Mouse (Mus musculus) stomach, embryonic 16.5 days (tissue): ENCODE measurements around the gene Memo1. TPM values are rescaled to one million over a fixed set of nuclear protein-coding genes. Genes with fewer than 3 reads are reported as not detected.
A peak's percentile ranks its signal among the peaks of the same experiment; 100 is the strongest.

Source experiments
- ATAC-seq: fragments of 200-750 bp; cut with Nextera tagmentation; 2 replicates; pipeline ENCODE4 v1.8.0; 2017; ENCODE audit warnings: moderate number of reproducible peaks, moderate TSS enrichment; ENCODE audit not compliant: insufficient read depth, low FRiP score
- H3K27ac ChIP-seq: fragments of 300-500 bp; sonication (generic); 2 replicates; pipeline ENCODE4 v1.5.1; 2014; ENCODE audit warnings: low read length
- H3K27me3 ChIP-seq: fragments of 300-500 bp; sonication (generic); 2 replicates; pipeline ENCODE4 v1.6.1; 2014; ENCODE audit warnings: low read length, control low read depth, mixed read lengths; ENCODE audit not compliant: control insufficient read depth, insufficient read depth
- H3K36me3 ChIP-seq: fragments of 300-500 bp; sonication (generic); 2 replicates; pipeline ENCODE4 v1.6.1; 2014; ENCODE audit warnings: low read length; ENCODE audit not compliant: control insufficient read depth, insufficient read depth
- H3K4me1 ChIP-seq: fragments of 300-500 bp; sonication (generic); 2 replicates; pipeline ENCODE4 v1.6.1; 2014; ENCODE audit warnings: low read length, control low read depth, mixed read lengths; ENCODE audit not compliant: control insufficient read depth, insufficient read depth
- H3K4me2 ChIP-seq: fragments of 300-500 bp; sonication (generic); 2 replicates; pipeline ENCODE4 v1.6.1; 2014; ENCODE audit warnings: low read depth, low read length, mixed read lengths
- H3K4me3 ChIP-seq: fragments of 300-500 bp; sonication (generic); replicated peaks from 2 replicates; pipeline ENCODE4 v1.5.1; 2014; ENCODE audit warnings: mild to moderate bottlenecking, low read length
- H3K9ac ChIP-seq: fragments of 300-500 bp; sonication (generic); 2 replicates; pipeline ENCODE4 v1.6.1; 2014; ENCODE audit warnings: low read length
- H3K9me3 ChIP-seq: fragments of 300-500 bp; sonication (generic); replicated peaks from 2 replicates; pipeline ENCODE4 v1.6.1; 2016; ENCODE audit warnings: low read length, control low read depth; ENCODE audit not compliant: control insufficient read depth
- WGBS: fragments of 180-500 bp; shearing (Covaris S2); extraction: QIAGEN DNeasy Blood & Tissue Kit; methylation state at CpG from one replicate; pipeline ENCODE4 v1.1.7; 2014; 5-methylcytosine and 5-hydroxymethylcytosine counted together
- polyA plus RNA-seq: library from polyadenylated mRNA; unstranded; fragments of >200 nt; fragmentation: Nextera tagmentation; extraction: Ambion mirVana; gene quantifications from 2 replicates; pipeline ENCODE4 v1.2.1, GENCODE M21; 2015

The Memo1 gene
- polyA plus RNA-seq, 1 experiment from 2014 or later, result 82.7 TPM

- ATAC-seq, result no peak
- H3K9me3 ChIP-seq, result no peaks in the 10 kb centered on the region
- no peaks in the 10 kb centered on the region for H3K27me3 ChIP-seq
- peaks cover 15% of the 10 kb centered on the region for H3K36me3 ChIP-seq
- 39% methylated on average over 11 of the region's 11 CpGs for WGBS
- peak overlapping the region; percentile 92 for H3K4me3 ChIP-seq
- peak overlapping the region; percentile 72 for H3K4me2 ChIP-seq
- H3K27ac ChIP-seq, result peak overlapping the region; percentile 99
- H3K4me1 ChIP-seq, result peaks cover 12% of the 10 kb centered on the region
- H3K9ac ChIP-seq, result peak overlapping the region; percentile 97
Observed at GRCm38 (mm10) chr17:74296076-74296823, 929 bp upstream of the Memo1 start.

GRCm38 (mm10) chr17:74294426-74295025 is 795 bp downstream of the Memo1 start:
- peaks cover 18% of the 10 kb centered on the region for H3K4me1 ChIP-seq
- H3K9ac ChIP-seq, result peak overlapping the region; percentile 97
- under 1% methylated on average over 62 of the region's 80 CpGs for WGBS
- peak overlapping the region; percentile 99 for H3K27ac ChIP-seq
- H3K9me3 ChIP-seq, result no peaks in the 10 kb centered on the region
- peak overlapping the region; percentile 75 for H3K4me2 ChIP-seq
- ATAC-seq, result peak; percentile 93
- no peaks in the 10 kb centered on the region for H3K27me3 ChIP-seq
- peaks cover 9% of the 10 kb centered on the region for H3K36me3 ChIP-seq
- peak overlapping the region; percentile 92 for H3K4me3 ChIP-seq

- H3K27ac ChIP-seq, result peak overlapping the region; percentile 99
- under 1% methylated on average over 18 of the region's 18 CpGs for WGBS
- no peak; the same call in 1 of the 2 replicates for ATAC-seq
Observed at GRCm38 (mm10) chr17:74293687-74294425, 1.5 kb downstream of the Memo1 start.

GRCm38 (mm10) chr17:74291640-74292361 is 3.5 kb downstream of the Memo1 start:
- Histone ChIP-seq H3K36me3 (no peaks in the 10 kb centered on the region; the same call in 1 of the 2 replicates), H3K9me3 (no peaks in the 10 kb centered on the region), H3K27me3 (no peaks in the 10 kb centered on the region), H3K4me1 (peaks cover 23% of the 10 kb centered on the region), H3K4me2 (no peak overlapping the region), H3K4me3 (no peak overlapping the region), H3K9ac (no peak overlapping the region), H3K27ac (no peak overlapping the region)
- ATAC-seq, result no peak
- WGBS, result 76% methylated on average over 4 of the region's 4 CpGs

More at GRCm38 (mm10) chr17:74293687-74294425, 1.5 kb downstream of the Memo1 start:
- no peaks in the 10 kb centered on the region for H3K27me3 ChIP-seq
- peaks cover 20% of the 10 kb centered on the region for H3K4me1 ChIP-seq
- peak overlapping the region; percentile 97 for H3K9ac ChIP-seq
- no peaks in the 10 kb centered on the region for H3K9me3 ChIP-seq
- H3K4me2 ChIP-seq, result peak overlapping the region; percentile 75
- H3K36me3 ChIP-seq, result peaks cover 6% of the 10 kb centered on the region
- peak overlapping the region; percentile 92 for H3K4me3 ChIP-seq

GRCm38 (mm10) chr17:74290869-74291268 is 4.5 kb downstream of the Memo1 start:
- Histone ChIP-seq H3K27ac (no peak overlapping the region), H3K4me3 (no peak overlapping the region), H3K4me2 (no peak overlapping the region), H3K27me3 (no peaks in the 10 kb centered on the region), H3K9me3 (no peaks in the 10 kb centered on the region), H3K36me3 (no peaks in the 10 kb centered on the region; the same call in 1 of the 2 replicates), H3K9ac (no peak overlapping the region), H3K4me1 (peaks cover 23% of the 10 kb centered on the region)
- no peak for ATAC-seq

- Histone ChIP-seq H3K27me3 (no peaks in the 10 kb centered on the region), H3K27ac (no peak overlapping the region), H3K36me3 (no peaks in the 10 kb centered on the region; the same call in 1 of the 2 replicates), H3K4me1 (peaks cover 23% of the 10 kb centered on the region), H3K4me3 (no peak overlapping the region), H3K9me3 (no peaks in the 10 kb centered on the region), H3K4me2 (no peak overlapping the region), H3K9ac (no peak overlapping the region)
- no peak for ATAC-seq
- 65% methylated on average over 3 of the region's 3 CpGs for WGBS
Observed at GRCm38 (mm10) chr17:74290198-74290597, 5.1 kb downstream of the Memo1 start.

GRCm38 (mm10) chr17:74288626-74289025 is 6.7 kb downstream of the Memo1 start:
- Histone ChIP-seq H3K4me2 (no peak overlapping the region), H3K27ac (no peak overlapping the region), H3K9me3 (no peaks in the 10 kb centered on the region), H3K4me1 (peaks cover 22% of the 10 kb centered on the region), H3K4me3 (no peak overlapping the region), H3K27me3 (no peaks in the 10 kb centered on the region), H3K9ac (no peak overlapping the region), H3K36me3 (no peaks in the 10 kb centered on the region; the same call in 1 of the 2 replicates)
- 85% methylated on average over 2 of the region's 2 CpGs for WGBS
- no peak for ATAC-seq

- H3K4me1 ChIP-seq, result peaks cover 11% of the 10 kb centered on the region
- no peak overlapping the region for H3K4me2 ChIP-seq
- no peak overlapping the region for H3K9ac ChIP-seq
- peak; percentile 27; the same call in 1 of the 2 replicates for ATAC-seq
- no peaks in the 10 kb centered on the region; the same call in 1 of the 2 replicates for H3K36me3 ChIP-seq
- H3K27ac ChIP-seq, result peak overlapping the region; percentile 84
- H3K4me3 ChIP-seq, result no peak overlapping the region
- no peaks in the 10 kb centered on the region for H3K9me3 ChIP-seq
- WGBS, result 76% methylated on average over 4 of the region's 4 CpGs
- H3K27me3 ChIP-seq, result no peaks in the 10 kb centered on the region
Observed at GRCm38 (mm10) chr17:74286140-74286730, 9.1 kb downstream of the Memo1 start.
